Mouse (Mus musculus) lung, adult 2 months (tissue): ENCODE results near the gene Ccdc163. TPM values are rescaled to one million over a fixed set of nuclear protein-coding genes. Genes with fewer than 3 reads are reported as not detected.
"Not testable (repeated sequence)": the region's sequence is repeated elsewhere in the genome, so short reads cannot be mapped to it uniquely, and the experiment has no call there.

Experiments used
- DNase-seq: peaks from one replicate; pipeline ENCODE4 v3.0.0; 2022
- H3K4me1 ChIP-seq: fragments of 200-500 bp; 2 replicates; pipeline ENCODE4 v1.6.1; 2011; ENCODE audit warnings: low read length; ENCODE audit not compliant: control insufficient read depth, insufficient read depth
- H3K4me3 ChIP-seq: fragments of 200-500 bp; replicated peaks from 2 replicates; pipeline ENCODE3; 2011; ENCODE audit warnings: low read depth, mild to moderate bottlenecking, control low read depth, low read length; ENCODE audit errors: extremely low read depth
- CTCF ChIP-seq: fragments of 200-500 bp; IDR thresholded peaks from 2 replicates; pipeline ENCODE4 v1.5.1; 2011; ENCODE audit warnings: mild to moderate bottlenecking, low read length, control low read depth; ENCODE audit not compliant: insufficient read depth
- POLR2A ChIP-seq: fragments of 200-500 bp; IDR thresholded peaks from 2 replicates; pipeline ENCODE4 v1.6.1; 2011; ENCODE audit warnings: low read depth, mild to moderate bottlenecking, control low read depth, low read length, borderline replicate concordance; ENCODE audit errors: extremely low read depth
- WGBS: fragments of 180-500 bp; shearing (Covaris S2); methylation state at CpG from one replicate; pipeline ENCODE4 v1.1.7; 2018; 5-methylcytosine and 5-hydroxymethylcytosine counted together
- polyA plus RNA-seq: library from polyadenylated mRNA; depleted of rRNA; stranded (reverse); fragments of >200 nt; gene quantifications from 2 replicates; pipeline ENCODE4 v1.2.3, GENCODE M21; 2012; rRNA removed

Gene Ccdc163
- polyA plus RNA-seq: 23.9 and 27.4 TPM in 2 replicates

GRCm38 (mm10) chr4:116708201-116708764 lies at the start of gene Ccdc163, which contains the start of gene Mmachc:
Gene Ccdc163 (plus strand): TSS chr4:116708509.
Gene Mmachc (minus strand): TSS chr4:116708406.
- under 1% methylated on average over 29 of the region's 29 CpGs for WGBS

DNA sequence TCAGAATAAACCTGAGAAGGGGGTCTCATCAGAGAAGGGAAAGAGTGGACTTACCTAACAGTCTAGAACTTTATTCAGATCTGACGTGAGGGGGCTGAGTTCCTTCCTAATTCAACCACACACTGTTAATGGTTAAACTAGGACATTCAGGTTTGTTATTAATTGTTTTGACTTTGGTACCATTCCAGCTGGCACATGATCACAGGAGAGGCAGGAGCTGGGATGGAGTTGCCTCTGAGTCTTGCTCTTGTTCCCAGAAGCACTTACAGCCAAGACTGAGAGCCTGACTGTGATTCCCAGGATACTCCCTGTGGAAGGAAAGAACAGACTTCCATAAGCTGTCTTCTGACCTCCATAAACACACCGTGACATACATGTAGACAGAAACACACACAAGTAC lies 48.8 kb upstream of the Ccdc163 start:
- no peak for TF ChIP-seq CTCF
- H3K4me3 ChIP-seq: no peak overlapping the region

More at GRCm38 (mm10) chr4:116708201-116708764, at the start of gene Ccdc163, which contains the start of gene Mmachc:
- peak; percentile 81 for DNase-seq
- no peak for TF ChIP-seq CTCF
- TF ChIP-seq POLR2A: peak; percentile 51; the same call in 1 of the 2 replicates
- Histone ChIP-seq H3K4me3 (peak within 1 kb of the TSS; percentile 89), H3K4me1 (peaks cover 2% of the 10 kb centered on the region; the same call in 1 of the 2 replicates)

GRCm38 (mm10) chr4:116659916-116660315 lies 48.4 kb upstream of the Ccdc163 start:
- not testable (repeated sequence) for H3K4me1 ChIP-seq, H3K4me3 ChIP-seq, DNase-seq
- 56% methylated on average over 6 of the region's 6 CpGs for WGBS

More for the DNA sequence above, 48.8 kb upstream of the Ccdc163 start:
- DNase-seq: no peak
- 0 out of 2 replicates have a peak, but pooled peaks cover 2% of the 10 kb centered on the region for H3K4me1 ChIP-seq
- WGBS: 27% methylated on average over 2 of the region's 2 CpGs

- H3K4me1 ChIP-seq: 0 out of 2 replicates have a peak, but pooled peaks cover 2% of the 10 kb centered on the region
- 57% methylated on average over 6 of the region's 6 CpGs for WGBS
- H3K4me3 ChIP-seq: no peak overlapping the region
- DNase-seq: no peak
- no peak for TF ChIP-seq CTCF
- no peak for TF ChIP-seq POLR2A
Measured at GRCm38 (mm10) chr4:116660829-116661228, 47.5 kb upstream of the Ccdc163 start.

- DNase-seq: no peak
- H3K4me1 ChIP-seq: 0 out of 2 replicates have a peak, but pooled peaks cover 2% of the 10 kb centered on the region
- 96% methylated on average over 1 of the region's 1 CpGs for WGBS
- H3K4me3 ChIP-seq: no peak overlapping the region
- TF ChIP-seq CTCF (no peak), POLR2A (no peak)
Measured at GRCm38 (mm10) chr4:116661998-116662397, 46.3 kb upstream of the Ccdc163 start.

DNA sequence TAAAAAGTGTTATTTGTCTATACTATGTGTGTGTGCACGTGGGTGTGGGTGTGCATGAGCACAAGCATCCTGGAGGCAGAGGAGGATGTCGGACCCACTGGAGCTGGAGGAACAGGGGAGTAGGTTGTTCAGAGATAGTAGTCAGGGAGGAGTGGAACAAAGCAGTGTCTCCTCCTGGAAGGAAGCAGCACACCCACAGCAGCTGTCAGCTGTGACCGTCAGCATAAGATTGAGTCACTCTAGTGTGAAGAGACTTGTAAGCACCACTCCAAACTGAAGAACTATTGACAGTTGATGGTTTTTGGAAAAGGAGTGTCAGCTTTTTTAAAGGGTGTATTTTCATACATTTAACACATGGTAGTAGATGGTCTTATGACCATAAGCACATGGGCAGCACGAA lies 41.7 kb upstream of the Ccdc163 start:
- WGBS: 43% methylated on average over 4 of the region's 4 CpGs
- TF ChIP-seq CTCF (no peak), POLR2A (no peak)
- H3K4me1 ChIP-seq: no peaks in the 10 kb centered on the region
- no peak overlapping the region for H3K4me3 ChIP-seq
- DNase-seq: no peak

GRCm38 (mm10) chr4:116668145-116668544 lies 40.2 kb upstream of the Ccdc163 start:
- no peak for DNase-seq
- TF ChIP-seq CTCF: no peak
- no peak for TF ChIP-seq POLR2A
- no peak overlapping the region for H3K4me3 ChIP-seq
- WGBS: 22% methylated on average over 3 of the region's 3 CpGs
- H3K4me1 ChIP-seq: no peaks in the 10 kb centered on the region

DNA sequence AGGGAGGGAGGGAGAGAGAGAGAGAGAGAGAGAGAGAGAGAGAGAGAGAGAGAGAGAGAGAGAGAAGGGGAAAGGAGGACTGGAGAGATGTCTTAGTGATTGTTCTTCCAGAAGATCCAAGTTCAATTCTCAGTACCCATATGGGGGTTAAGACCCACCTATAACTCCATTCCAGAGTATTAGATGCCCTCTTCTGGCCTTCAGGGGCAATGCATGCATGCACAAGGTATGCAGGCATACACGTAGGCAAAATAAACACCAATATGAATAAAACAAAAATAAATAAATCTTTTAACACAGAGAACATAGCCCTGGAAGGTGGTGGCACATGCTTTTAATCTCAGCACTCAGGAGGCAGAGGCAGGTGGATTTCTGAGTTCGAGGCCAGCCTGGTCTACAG lies 39.0 kb upstream of the Ccdc163 start:
- 60% methylated on average over 2 of the region's 2 CpGs for WGBS
- no peak for TF ChIP-seq POLR2A
- no peak for TF ChIP-seq CTCF
- no peak for DNase-seq
- Histone ChIP-seq H3K4me1 (no peaks in the 10 kb centered on the region), H3K4me3 (no peak overlapping the region)

DNA sequence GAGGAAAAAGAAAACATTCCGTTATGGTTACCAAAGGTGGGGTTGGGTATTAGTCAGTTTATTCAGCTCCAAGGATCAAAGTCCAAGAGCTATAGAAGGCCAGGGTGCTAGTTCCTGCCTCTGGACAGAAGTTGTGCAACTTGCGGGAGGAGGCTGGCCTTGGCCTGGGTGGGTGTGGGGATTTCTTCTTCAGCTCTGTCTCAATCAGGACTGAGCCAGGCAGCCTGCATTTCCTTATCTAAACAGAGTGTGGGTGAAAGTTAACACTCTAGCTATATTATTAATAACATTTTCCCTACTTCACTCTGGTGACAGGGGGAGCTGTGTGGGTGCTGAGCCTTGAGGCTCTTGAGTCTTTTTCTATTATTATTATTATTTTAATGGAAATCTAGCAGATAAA lies 35.5 kb upstream of the Ccdc163 start:
- H3K4me1 ChIP-seq: no peaks in the 10 kb centered on the region
- WGBS: 29% methylated on average over 2 of the region's 2 CpGs
- no peak for TF ChIP-seq CTCF
- TF ChIP-seq POLR2A: no peak
- H3K4me3 ChIP-seq: no peak overlapping the region
- DNase-seq: peak; percentile 49

DNA sequence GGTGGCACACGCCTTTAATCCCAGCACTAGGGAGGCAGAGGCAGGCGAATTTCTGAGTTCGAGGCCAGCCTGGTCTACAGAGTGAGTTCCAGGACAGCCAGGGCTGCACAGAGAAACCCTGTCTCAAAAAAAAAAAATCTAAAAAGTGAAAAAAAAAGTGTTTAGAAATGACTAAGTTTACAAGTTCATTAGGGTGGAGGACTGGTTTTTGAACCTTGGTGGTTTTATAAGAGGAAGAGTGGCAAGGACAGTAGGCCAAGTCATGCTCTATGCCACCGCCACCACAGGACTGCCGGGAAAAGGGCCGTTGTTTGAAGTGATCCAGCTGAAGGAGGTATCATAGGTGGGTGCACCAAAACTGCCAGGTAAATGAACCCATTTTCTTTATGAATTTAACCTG lies 33.5 kb upstream of the Ccdc163 start:
- DNase-seq, H3K4me3 ChIP-seq, H3K4me1 ChIP-seq: not testable (repeated sequence)
- 84% methylated on average over 6 of the region's 6 CpGs for WGBS
